Mouse (Mus musculus): ENCODE data around the gene Tcf12. TPM values are rescaled to one million over a fixed set of nuclear protein-coding genes. Genes with fewer than 3 reads are reported as not detected.

The Tcf12 gene
- 21.2 and 22.4 TPM in 2 replicates for polyA plus RNA-seq (2015; fragmentation: Nextera tagmentation; extraction: Ambion mirVana)

DNA sequence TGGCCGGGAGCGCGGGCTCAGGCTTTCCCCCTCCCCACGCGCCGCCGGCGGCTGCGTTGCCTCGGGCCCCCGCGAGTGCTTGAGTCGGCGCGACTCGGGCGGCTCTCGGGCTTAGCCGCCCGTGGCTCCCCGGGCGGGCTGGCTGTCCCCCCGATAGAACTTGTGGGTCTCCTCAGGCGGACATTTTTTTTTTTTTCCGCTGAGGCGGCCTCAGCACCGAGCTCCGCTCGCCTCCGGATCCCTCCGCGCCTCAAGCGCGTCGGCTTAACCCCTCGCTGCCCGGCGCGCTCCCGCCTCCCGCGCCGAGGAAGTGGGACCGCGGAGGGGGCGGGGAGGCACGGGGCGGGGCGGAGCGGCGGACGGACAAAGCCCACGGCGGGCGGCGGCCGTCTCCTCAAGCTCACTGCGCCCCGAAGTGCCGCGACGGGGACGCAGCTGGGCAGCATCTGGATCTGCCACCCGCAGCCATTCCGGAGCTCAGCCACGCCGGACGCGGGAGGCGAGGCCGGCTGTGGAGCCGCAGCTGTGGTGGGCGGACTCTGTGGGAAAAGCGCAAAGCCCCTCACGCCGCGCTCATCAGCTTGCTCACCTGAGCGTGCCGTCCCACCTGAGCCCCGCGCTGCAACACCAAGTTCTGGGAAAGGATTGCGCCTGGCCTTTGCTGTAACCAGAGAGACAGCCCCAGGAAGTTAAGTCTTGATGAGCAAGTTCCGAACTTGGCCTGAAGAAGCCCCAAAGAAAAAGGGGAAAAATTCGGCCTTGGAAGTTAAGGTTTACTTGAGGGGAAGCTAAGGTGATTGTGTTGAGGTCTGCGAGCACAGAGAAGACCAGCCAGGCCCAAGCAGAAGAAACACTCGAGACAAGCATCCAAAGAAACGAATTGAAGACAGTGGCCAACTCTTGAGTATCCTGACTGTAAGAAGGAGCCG lies at the start of gene Tcf12:
Tcf12 (minus strand) TSS at position 250 of the 929 bp plus-strand sequence.

Small RNA genes lying within 50 kb of the gene (microRNA-seq; reads per million reads assigned to microRNA genes)
- gene Gm27450, result not detected

Other genes with a start within 250 kb of the Tcf12 start
- gene Zfp280d, start 163.0 kb upstream of the Tcf12 start, polyA plus RNA-seq (2015; fragmentation: Nextera tagmentation; extraction: Ambion mirVana), result 12.8 and 14.4 TPM in 2 replicates